Mouse (Mus musculus) lung, postnatal 0 days (tissue): ENCODE results near the gene Slco1c1.

ENCODE experiments used
- CTCF ChIP-seq: IDR thresholded peaks from 2 replicates; pipeline ENCODE4 v1.5.1; 2016; ENCODE audit warnings: antibody characterized with exemption, mild to moderate bottlenecking
- EP300 ChIP-seq: IDR thresholded peaks from 2 replicates; pipeline ENCODE4 v1.6.1; 2016; ENCODE audit warnings: antibody characterized with exemption, mild to moderate bottlenecking, control low read depth

DNA sequence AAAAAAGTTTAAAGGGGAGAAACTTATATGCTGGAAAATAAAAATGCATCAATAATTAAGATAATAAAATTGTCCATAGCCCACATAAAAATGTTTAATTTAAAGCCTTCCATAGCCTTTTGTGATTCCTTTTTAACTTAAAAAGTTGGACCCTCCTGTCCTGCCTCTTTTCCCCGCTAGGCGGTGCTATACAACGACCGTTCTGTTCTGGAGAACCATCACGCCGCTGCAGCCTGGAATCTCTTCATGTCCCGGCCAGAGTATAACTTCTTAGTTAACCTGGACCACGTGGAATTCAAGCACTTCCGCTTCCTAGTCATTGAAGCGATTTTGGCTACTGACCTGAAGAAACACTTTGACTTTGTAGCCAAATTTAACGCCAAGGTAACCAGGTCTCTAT lies 35.5 kb upstream of the Slco1c1 start:
- TF ChIP-seq EP300: no peak
- TF ChIP-seq CTCF: peak; percentile 80
